Mouse (Mus musculus): ENCODE measurements around the gene Med16. TPM values are rescaled to one million over a fixed set of nuclear protein-coding genes. Genes with fewer than 3 reads are reported as not detected.

Med16 gene
- total RNA-seq, 1 experiment from 2014 or later, result 32.0 TPM

- no peak for DNase-seq
Observed at GRCm38 (mm10) chr10:79917532-79918100, 8.9 kb upstream of the Med16 start.

DNA sequence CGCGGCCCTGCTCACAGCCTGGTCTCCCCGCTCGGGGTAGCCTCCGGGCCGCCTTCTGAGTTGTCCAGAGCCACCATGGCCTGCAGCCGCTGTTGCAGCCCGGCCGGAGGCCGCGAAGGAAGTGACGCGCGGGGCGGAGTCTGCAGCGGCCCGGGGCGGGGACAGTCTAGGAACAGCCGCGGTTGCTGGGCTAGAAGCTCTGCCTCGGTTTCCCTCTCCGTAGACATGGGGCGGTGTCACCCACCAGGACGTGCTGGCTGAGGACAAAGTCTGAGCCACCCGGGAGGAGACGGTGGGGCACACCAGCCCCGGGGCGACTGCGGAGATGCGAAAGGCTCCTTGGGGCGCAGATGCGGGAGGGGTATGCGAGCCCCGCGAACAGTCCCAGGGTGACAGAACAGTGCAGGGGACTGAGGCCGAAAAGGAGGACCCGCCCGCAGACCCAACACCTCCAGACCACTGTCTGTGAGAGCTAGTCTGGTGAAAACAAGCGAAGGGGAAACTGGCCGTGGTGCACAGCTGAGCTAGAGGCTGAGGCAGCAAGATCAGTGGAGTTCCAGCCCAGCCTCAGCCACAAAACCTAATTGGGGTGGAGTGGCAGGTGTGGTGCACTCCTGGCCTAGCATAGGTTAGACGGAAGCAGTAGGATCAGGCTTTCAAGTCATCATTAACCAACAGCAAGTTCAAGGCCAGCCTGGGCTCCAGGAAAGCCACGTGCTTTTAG, 8.2 kb upstream of the Med16 start, which contains the start of gene Kiss1r:
Kiss1r (plus strand) TSS at position 164 of the 724 bp plus-strand sequence.
- peak; percentile 95 for DNase-seq

GRCm38 (mm10) chr10:79916081-79916480, 7.4 kb upstream of the Med16 start:
- peak; percentile 34 for DNase-seq

DNA sequence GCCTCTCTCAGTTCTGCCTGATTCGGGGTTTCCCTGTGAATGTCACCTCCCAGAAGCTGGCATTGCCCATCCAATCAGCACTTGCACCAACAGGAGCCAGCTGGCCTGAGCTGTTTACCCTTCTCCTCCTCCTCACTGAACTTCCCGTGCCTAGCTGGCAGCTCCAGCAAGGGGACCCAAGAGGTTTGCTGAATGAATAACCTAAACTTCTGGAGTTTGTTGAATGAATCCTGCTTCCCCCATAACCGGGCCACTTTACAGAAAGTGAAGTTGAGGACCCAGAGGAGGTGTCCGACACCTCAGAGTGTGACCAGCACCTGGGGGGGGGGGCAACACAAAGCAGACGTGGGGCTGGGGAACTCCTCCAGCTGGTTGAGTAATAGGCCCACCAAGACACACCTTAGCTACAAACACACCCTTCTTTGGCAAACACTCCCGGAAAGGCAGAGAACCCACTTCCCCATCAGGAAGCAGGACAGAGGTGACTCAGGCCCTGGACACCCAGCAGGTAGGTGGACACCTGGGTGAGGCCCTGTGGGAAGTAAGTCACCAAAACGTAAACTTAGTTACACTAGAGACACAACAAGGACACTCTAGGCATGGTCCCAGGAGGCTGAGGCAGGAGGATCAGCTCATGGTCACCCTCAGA, 6.3 kb upstream of the Med16 start:
- peak; percentile 58 for DNase-seq

- no peak for DNase-seq
Observed at GRCm38 (mm10) chr10:79914131-79914947, 5.6 kb upstream of the Med16 start.

- no peak for DNase-seq
Observed at GRCm38 (mm10) chr10:79912412-79912811, 3.7 kb upstream of the Med16 start.

DNA sequence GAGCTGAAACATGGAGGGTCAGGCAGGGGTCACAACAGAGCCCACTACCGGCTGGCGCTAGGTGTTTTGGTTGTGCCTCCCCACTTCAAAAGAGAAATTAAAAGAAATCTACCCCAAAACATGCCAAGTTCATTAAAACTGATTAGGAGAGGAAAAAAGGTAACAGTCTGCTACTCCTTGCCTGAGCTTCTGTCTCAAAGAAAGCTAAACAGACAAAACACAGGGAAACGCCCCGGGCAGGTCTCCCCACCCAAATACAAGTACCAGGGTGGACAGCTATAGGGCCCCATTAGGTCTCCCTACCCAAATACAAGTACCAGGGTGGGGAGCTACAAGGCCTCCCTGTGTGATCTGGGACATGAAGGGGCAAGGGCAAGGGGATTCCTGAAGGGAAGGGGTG, 1.8 kb upstream of the Med16 start, which contains the start of gene Gm26602:
Gm26602 (plus strand) TSS at position 301 of the 400 bp plus-strand sequence.
- no peak for DNase-seq

DNA sequence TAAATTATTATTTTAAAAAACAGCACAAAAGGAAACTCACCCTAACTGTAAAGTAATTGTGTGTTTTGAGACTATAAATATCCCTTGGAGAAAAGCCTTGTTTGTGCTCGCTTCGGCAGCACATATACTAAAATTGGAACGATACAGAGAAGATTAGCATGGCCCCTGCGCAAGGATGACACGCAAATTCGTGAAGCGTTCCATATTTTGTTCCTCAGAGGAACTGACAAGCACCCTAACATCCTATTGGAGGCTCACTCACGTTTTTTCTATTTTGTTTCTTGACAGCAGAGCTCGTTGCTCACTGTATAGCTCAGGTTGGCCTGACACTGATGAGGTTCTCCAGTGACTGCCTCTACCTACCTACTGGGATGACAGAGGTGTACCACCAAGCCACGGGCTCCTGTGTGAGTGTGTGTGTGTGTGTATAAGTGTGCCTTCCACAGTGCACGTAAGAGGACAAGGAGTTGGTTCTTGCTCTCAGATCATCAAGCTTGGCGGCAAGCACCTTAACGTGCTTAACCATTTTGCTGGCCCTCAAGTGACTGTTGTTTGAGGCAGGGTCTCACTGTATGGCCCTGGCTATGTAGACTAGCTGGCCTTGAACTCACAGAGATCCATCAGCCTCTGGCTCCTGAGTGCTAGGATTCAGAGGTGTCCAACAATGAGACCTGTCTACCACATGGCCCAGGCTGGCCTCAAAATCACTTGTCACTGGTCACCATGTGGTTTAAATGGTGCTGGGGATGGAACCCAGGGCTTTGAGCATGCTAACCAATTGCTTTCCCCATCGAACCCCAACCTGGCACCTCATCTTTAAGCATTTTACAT, 584 bp upstream of the Med16 start:
- no peak for DNase-seq

GRCm38 (mm10) chr10:79907415-79907814, 1.3 kb downstream of the Med16 start:
- DNase-seq, result no peak

DNA sequence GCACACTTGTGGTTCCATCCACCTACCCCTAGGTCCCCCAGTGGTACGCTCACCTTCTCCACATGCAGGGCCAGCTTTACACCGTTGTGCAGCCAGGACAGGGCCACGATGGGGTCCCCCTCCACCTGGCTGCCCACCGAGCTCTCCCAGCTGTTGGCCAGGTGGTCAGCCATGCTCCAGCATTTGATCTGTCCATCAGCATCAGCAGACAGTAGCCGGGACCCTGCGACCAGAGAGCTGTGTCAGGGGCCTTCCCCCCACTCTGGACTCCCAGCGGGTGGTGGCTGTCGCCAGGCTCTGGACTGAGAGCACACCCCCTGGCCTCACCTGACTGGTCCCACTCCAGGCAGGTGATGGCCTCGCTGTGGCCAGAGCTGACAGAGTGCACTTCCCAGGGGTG, 2.0 kb downstream of the Med16 start:
- DNase-seq, result no peak

DNA sequence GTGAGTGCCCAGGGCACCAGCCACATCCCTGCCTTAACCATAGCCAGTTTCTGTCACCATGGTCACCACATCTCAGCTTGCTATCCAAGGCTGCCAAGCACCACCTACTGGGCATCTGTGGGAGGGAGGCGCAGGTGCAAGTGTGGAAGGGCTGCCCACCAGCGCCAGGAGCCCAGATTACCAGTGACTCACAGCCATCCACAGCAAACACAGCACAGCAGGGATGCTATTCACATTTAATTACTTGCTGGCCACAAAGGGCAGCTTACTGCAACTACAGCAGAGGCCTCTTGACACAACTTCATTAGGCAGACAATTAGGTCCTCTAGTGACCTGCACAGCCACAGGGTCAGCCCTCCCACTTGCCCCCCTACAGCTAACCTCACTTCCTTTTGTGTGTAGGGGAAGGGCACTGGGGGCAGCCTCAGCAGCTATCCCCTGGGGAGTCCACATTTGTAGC, 7.7 kb downstream of the Med16 start:
- peak; percentile 59 for DNase-seq

- DNase-seq, result peak; percentile 35
Observed at GRCm38 (mm10) chr10:79897316-79898245, 11.1 kb downstream of the Med16 start.

GRCm38 (mm10) chr10:79896814-79897213, 11.9 kb downstream of the Med16 start:
- DNase-seq, result no peak

DNA sequence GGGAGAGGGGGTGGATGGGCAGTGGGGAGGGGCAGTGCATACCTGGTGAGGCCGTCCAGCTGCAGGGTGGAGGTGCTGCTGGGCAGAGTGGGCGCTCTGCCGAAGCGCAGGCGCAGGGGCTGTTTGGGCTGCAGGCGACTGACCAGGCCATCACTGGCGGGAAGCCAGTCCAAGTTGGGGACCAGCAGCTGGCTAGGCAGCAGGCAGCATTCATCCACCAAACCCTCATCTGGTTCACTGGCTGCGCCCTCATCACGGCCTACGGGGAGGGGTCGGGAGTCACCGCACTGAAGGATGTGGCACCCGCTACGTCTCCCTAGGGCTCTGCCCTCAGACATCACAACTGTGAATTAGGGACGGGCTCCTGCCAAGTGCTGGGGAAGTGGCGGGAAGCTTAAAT, 12.4 kb downstream of the Med16 start:
- peak; percentile 26 for DNase-seq

DNA sequence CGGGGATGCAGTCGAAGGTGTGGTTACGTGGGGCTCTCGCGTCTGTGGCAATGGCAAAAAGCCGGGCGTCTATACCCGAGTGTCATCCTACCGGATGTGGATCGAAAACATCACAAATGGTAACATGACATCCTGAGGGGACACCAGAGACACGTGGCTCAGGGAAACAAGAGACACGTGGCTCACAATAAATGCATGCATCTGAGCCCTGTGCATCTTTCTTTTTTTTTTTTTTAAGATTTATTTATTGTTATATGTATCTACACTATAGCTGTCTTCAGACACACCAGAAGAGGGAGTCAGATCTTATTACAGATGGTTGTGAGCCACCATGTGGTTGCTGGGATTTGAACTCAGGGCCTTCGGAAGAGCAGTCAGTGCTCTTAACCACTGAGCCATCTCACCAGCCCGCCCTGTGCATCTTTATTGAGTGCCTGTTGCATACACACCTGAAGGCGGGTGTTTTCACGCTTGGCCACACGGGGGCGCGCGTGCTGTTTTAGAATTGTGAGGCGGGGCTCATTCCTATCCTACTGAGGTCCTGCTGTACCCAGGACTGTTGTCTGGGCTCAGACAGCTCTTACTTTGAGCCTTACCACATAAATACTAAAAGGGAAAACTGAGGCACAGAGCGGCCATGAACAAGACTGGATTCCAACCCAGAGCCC, 16.1 kb downstream of the Med16 start:
- DNase-seq, result peak; percentile 90

- DNase-seq, result peak; percentile 46
Observed at GRCm38 (mm10) chr10:79890670-79891069, 18.1 kb downstream of the Med16 start, which contains the start of gene Cfd. Gene Cfd (plus strand): TSS chr10:79890853.

DNA sequence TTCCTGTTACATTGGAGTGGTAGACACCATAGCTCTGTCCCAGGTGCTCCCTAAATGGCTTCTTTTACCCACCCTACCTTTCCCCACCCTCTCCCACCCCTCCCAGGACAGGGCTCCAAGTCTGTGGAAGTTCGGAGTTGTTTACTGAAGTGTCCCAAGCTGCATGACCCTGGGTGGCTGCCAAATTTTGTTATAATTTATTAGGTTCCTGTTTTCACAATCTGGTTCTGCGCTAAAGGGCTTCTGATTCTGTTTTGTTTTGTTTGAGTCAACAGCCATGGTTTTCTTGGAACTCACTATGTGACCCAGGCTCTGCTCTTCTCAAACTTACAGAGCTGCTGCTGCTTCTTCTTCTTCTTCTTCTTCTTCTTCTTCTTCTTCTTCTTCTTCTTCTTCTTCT, 19.3 kb downstream of the Med16 start:
- DNase-seq, result peak; percentile 77

DNA sequence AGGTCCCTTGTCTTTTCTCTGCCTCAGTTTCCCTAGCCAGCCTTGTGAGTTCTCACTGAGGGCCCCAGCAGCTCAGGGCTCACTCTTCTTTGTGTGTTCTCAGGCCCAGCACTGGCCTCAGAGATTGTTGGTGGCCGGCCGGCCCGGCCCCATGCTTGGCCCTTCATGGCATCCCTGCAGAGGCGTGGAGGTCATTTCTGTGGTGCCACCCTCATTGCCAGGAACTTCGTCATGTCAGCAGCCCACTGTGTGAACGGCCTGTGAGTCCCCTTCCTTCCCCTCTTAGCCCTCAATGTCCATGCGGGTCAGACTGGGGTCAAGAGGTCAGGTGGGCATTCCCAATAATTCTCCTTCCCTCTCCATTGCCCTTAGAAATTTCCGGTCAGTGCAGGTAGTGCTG, 22.1 kb downstream of the Med16 start:
- no peak for DNase-seq

GRCm38 (mm10) chr10:79886054-79886453, 22.7 kb downstream of the Med16 start, which contains the start of gene Elane:
Gene Elane (plus strand): TSS chr10:79886247.
- no peak for DNase-seq

DNA sequence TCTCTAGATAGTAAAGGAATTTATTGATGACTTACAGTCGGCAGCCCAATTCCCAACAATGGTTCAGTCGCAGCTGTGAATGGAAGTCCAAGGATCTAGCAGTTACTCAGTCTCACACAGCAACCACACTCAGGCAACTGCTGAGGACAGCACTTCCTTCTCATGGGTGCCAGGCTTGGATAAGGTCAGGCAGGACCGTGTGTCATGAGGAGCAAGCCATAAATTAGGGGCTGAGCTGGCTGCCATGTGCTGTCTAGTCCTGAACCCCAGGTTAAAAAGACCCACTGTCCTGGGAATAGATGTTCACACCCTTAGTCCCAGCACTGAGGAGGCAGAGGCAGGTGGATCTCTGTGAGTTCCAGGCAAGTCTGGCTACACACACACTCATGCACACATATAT, 23.8 kb downstream of the Med16 start:
- DNase-seq, result peak; percentile 48
